Mouse (Mus musculus) liver, embryonic 14.5 days (tissue): Measurements from ENCODE around the gene Rrbp1.
A peak's percentile ranks its signal among the peaks of the same experiment; 100 is the strongest.

Experiments used
- CTCF ChIP-seq: IDR thresholded peaks from 2 replicates; pipeline ENCODE4 v1.5.1; 2016; ENCODE audit warnings: antibody characterized with exemption, low read depth, control low read depth
- EP300 ChIP-seq: IDR thresholded peaks from 2 replicates; pipeline ENCODE4 v1.6.1; 2016; ENCODE audit warnings: antibody characterized with exemption, low read depth

DNA sequence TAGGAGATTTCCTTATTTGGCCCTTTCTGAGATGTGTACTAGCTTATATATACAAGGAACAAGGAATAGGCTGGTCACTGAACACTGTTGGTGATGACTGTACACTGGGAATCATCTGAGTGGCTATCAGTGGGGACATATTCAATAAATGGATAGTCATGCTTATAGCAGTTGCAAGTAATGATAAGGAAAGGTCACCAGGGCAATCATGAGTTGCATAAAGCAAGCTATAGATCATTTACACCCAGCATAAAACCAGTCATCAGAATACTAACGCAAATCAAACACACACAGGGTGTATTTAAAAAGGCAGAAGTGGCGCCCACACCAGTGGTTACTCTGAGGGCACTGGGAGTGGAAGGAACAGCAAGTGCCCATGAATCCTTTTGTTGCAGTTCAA lies 98.9 kb downstream of the Rrbp1 start:
- TF ChIP-seq EP300 (peak; percentile 62; the same call in 1 of the 2 replicates), CTCF (no peak)
